ENCODE assay signal across 8 mouse cellular contexts in genomic region chr19:45031780-45032179, GRCm38 (mm10). TPM values are rescaled to one million over a fixed set of nuclear protein-coding genes. Genes with fewer than 3 reads are reported as not detected.
A peak's percentile ranks its signal among the peaks of the same experiment; 100 is the strongest.
DNase-seq lines count a peak whose midpoint lies in the region; ATAC-seq and TF ChIP-seq lines count a peak whose summit lies in the region.

No protein-coding gene starts in this region.

- DNase-seq in thymus, adult 2 months = peak; percentile 70
- DNase-seq in thymus, adult 18-20 months = no peak
- peak; percentile 82 for DNase-seq in cerebellum, adult 9-11 months
- DNase-seq in left cerebral cortex, postnatal 4 days = peak; percentile 81
- peak; percentile 97 for DNase-seq in midbrain, embryonic 11.5 days (ENCODE audit: low spot score, missing footprints)
- DNase-seq in splenic B cell, adult 2 months (ENCODE audit: low read depth, low spot score) = peak; percentile 78

- H3K4me2 ChIP-seq in hindbrain, embryonic 16.5 days (ENCODE audit: low read length) = no peak overlapping the region
- no peak overlapping the region for H3K4me2 ChIP-seq in midbrain, embryonic 11.5 days

- no peak overlapping the region for H3K4me3 ChIP-seq in thymus, adult 2 months (ENCODE audit: control insufficient read depth, insufficient read depth, low read length)
- no peak overlapping the region for H3K4me3 ChIP-seq in hindbrain, embryonic 16.5 days (ENCODE audit: low read length)
- no peak overlapping the region for H3K4me3 ChIP-seq in midbrain, embryonic 11.5 days (ENCODE audit: low read depth, low read length)

- H3K9ac ChIP-seq in hindbrain, embryonic 16.5 days (ENCODE audit: low read depth, low read length) = no peak overlapping the region
- no peak overlapping the region for H3K9ac ChIP-seq in midbrain, embryonic 11.5 days (ENCODE audit: low read length)

- intact Hi-C loops in left cerebral cortex, postnatal 4 days (cut with DNase I) = loop anchor here (1.0 kb wide), 1 partner anchor 14 kb away; no protein-coding TSS in a partner anchor

- no peak for TF ChIP-seq POLR2A in thymus, adult 2 months (IDR thresholded peaks at IDR 0.05; ENCODE audit: control insufficient read depth, extremely low read depth, insufficient read depth, low read length, poor library complexity)

- H3K9me3 ChIP-seq in hindbrain, embryonic 16.5 days (ENCODE audit: control insufficient read depth, low read length) = no peaks in the 10 kb centered on the region
- no peaks in the 10 kb centered on the region for H3K9me3 ChIP-seq in midbrain, embryonic 11.5 days (ENCODE audit: control insufficient read depth, low read length)

- H3K27me3 ChIP-seq in thymus, adult 2 months (ENCODE audit: control insufficient read depth, insufficient read depth, low read length) = no peaks in the 10 kb centered on the region
- H3K27me3 ChIP-seq in hindbrain, embryonic 16.5 days (replicated peaks; ENCODE audit: control insufficient read depth, insufficient read depth, low read length) = no peaks in the 10 kb centered on the region
- H3K27me3 ChIP-seq in midbrain, embryonic 11.5 days (ENCODE audit: control insufficient read depth, insufficient read depth, low read length) = no peaks in the 10 kb centered on the region
- no peaks in the 10 kb centered on the region for H3K27me3 ChIP-seq in splenic B cell, adult 2 months (ENCODE audit: control insufficient read depth, insufficient read depth, low read length, poor library complexity, severe bottlenecking)

- no peak overlapping the region for H3K27ac ChIP-seq in thymus, adult 2 months (ENCODE audit: control insufficient read depth, insufficient read depth, low read length)
- no peak overlapping the region for H3K27ac ChIP-seq in hindbrain, embryonic 16.5 days (ENCODE audit: low read depth, low read length)
- H3K27ac ChIP-seq in midbrain, embryonic 11.5 days (ENCODE audit: low read depth, low read length) = no peak overlapping the region

- peaks cover 6% of the 10 kb centered on the region; the same call in 1 of the 2 replicates for H3K4me1 ChIP-seq in thymus, adult 2 months (replicated peaks; ENCODE audit: control insufficient read depth, insufficient read depth, low read length)
- H3K4me1 ChIP-seq in hindbrain, embryonic 16.5 days (ENCODE audit: control insufficient read depth, insufficient read depth, low read depth, low read length) = no peaks in the 10 kb centered on the region; the same call in 1 of the 2 replicates
- 0 out of 2 replicates have a peak, but pooled peaks cover 2% of the 10 kb centered on the region for H3K4me1 ChIP-seq in midbrain, embryonic 11.5 days (ENCODE audit: control insufficient read depth, insufficient read depth, low read length)

- peak; percentile 65; the same call in 1 of the 2 replicates for TF ChIP-seq CTCF in thymus, adult 2 months (IDR thresholded peaks at IDR 0.05; ENCODE audit: borderline replicate concordance, control insufficient read depth, extremely low read depth, insufficient read depth, low read length, poor library complexity)

- H3K36me3 ChIP-seq in thymus, adult 2 months (ENCODE audit: control insufficient read depth, insufficient read depth, low read length) = no peaks in the 10 kb centered on the region
- no peaks in the 10 kb centered on the region for H3K36me3 ChIP-seq in hindbrain, embryonic 16.5 days (ENCODE audit: control insufficient read depth, insufficient read depth, low read length)
- H3K36me3 ChIP-seq in midbrain, embryonic 11.5 days (ENCODE audit: control insufficient read depth, insufficient read depth, low read length) = peaks cover 3% of the 10 kb centered on the region; the same call in 1 of the 2 replicates
- no peaks in the 10 kb centered on the region for H3K36me3 ChIP-seq in splenic B cell, adult 2 months (ENCODE audit: control insufficient read depth, insufficient read depth, low read length, poor library complexity, severe bottlenecking)

- 29% methylated on average over 4 of the region's 4 CpGs for WGBS in thymus, adult 2 months
- WGBS in hindbrain, embryonic 16.5 days = 13% methylated on average over 4 of the region's 4 CpGs
- 11% methylated on average over 4 of the region's 4 CpGs for WGBS in midbrain, embryonic 11.5 days

- peak; percentile 60 for ATAC-seq in frontal cortex, adult (ENCODE audit: low TSS enrichment)
- peak; percentile 40 for ATAC-seq in hindbrain, embryonic 16.5 days
- ATAC-seq in midbrain, embryonic 11.5 days (ENCODE audit: low FRiP score) = peak; percentile 54

RNA-seq across cellular contexts. Expression of gene Pdzd7, which starts 13.7 kb away (rescaled TPM):
- polyA plus RNA-seq in thymus, adult 2 months (2012; rRNA removed) = 0.33 and 0.47 TPM in 2 replicates
- polyA plus RNA-seq in hindbrain, embryonic 16.5 days (2015; fragmentation: Nextera tagmentation; extraction: Ambion mirVana) = 3.0 and 3.2 TPM in 2 replicates
- 1 to 10 TPM; 8.0 to 8.2 TPM for total RNA-seq in left cerebral cortex, postnatal 4 days (2021)
- polyA plus RNA-seq in midbrain, embryonic 11.5 days (2014; fragmentation: Nextera tagmentation; extraction: Ambion mirVana) = 0.17 and 0.19 TPM in 2 replicates

RNA-seq across cellular contexts. Expression of gene Sfxn3, which starts 15.5 kb away (rescaled TPM):
- 46.9 and 61.1 TPM in 2 replicates for polyA plus RNA-seq in thymus, adult 2 months (2012; rRNA removed)
- polyA plus RNA-seq in hindbrain, embryonic 16.5 days (2015; fragmentation: Nextera tagmentation; extraction: Ambion mirVana) = 76.8 and 85.4 TPM in 2 replicates
- 100 to 1,000 TPM; 108 to 128 TPM for total RNA-seq in left cerebral cortex, postnatal 4 days (2021)
- polyA plus RNA-seq in midbrain, embryonic 11.5 days (2014; fragmentation: Nextera tagmentation; extraction: Ambion mirVana) = 17.7 and 20.4 TPM in 2 replicates

RNA-seq across cellular contexts. Expression of gene Lzts2, which starts 17.6 kb away (rescaled TPM):
- 37.6 and 41.2 TPM in 2 replicates for polyA plus RNA-seq in thymus, adult 2 months (2012; rRNA removed)
- polyA plus RNA-seq in hindbrain, embryonic 16.5 days (2015; fragmentation: Nextera tagmentation; extraction: Ambion mirVana) = 14.8 and 18.7 TPM in 2 replicates
- total RNA-seq in left cerebral cortex, postnatal 4 days (2021) = 10 to 100 TPM; 30.2 to 35.1 TPM
- polyA plus RNA-seq in midbrain, embryonic 11.5 days (2014; fragmentation: Nextera tagmentation; extraction: Ambion mirVana) = 35.7 and 44.1 TPM in 2 replicates

RNA-seq across cellular contexts. Expression of gene Mrpl43, which starts 25.5 kb away (rescaled TPM):
- 121 and 137 TPM in 2 replicates for polyA plus RNA-seq in thymus, adult 2 months (2012; rRNA removed)
- polyA plus RNA-seq in hindbrain, embryonic 16.5 days (2015; fragmentation: Nextera tagmentation; extraction: Ambion mirVana) = 90.1 and 98.4 TPM in 2 replicates
- total RNA-seq in left cerebral cortex, postnatal 4 days (2021) = 10 to 100 TPM; 41.3 to 41.6 TPM
- polyA plus RNA-seq in midbrain, embryonic 11.5 days (2014; fragmentation: Nextera tagmentation; extraction: Ambion mirVana) = 67.3 and 69.6 TPM in 2 replicates

RNA-seq across cellular contexts. Expression of gene Twnk, which starts 26.3 kb away (rescaled TPM):
- polyA plus RNA-seq in thymus, adult 2 months (2012; rRNA removed) = 11.5 and 11.6 TPM in 2 replicates
- 12.4 and 15.5 TPM in 2 replicates for polyA plus RNA-seq in hindbrain, embryonic 16.5 days (2015; fragmentation: Nextera tagmentation; extraction: Ambion mirVana)
- 10 to 100 TPM; 16.0 to 17.3 TPM for total RNA-seq in left cerebral cortex, postnatal 4 days (2021)
- 13.8 and 14.2 TPM in 2 replicates for polyA plus RNA-seq in midbrain, embryonic 11.5 days (2014; fragmentation: Nextera tagmentation; extraction: Ambion mirVana)

Comparison
In these comparisons a context has a peak if more than half of its experiments do, and no peak if none do; other contexts are left out.
1. DNase-seq: peak in thymus, adult 2 months (single experiment), cerebellum, adult 9-11 months (single experiment), left cerebral cortex, postnatal 4 days (single experiment), midbrain, embryonic 11.5 days (single experiment) and splenic B cell, adult 2 months (single experiment); none in thymus, adult 18-20 months (0 of 2).
2. Peak in every context shown above with its lines, with median percentiles within 50 percentile points of each other: ATAC-seq.